Mouse (Mus musculus) liver, adult 2 months (tissue): ENCODE data around the gene Kcnk2. TPM values are rescaled to one million over a fixed set of nuclear protein-coding genes. Genes with fewer than 3 reads are reported as not detected.

Experiments used
- DNase-seq: peaks from one replicate; pipeline ENCODE4 v3.0.0-alpha.2; 2011; ENCODE audit warnings: low read depth, low spot score; ENCODE audit errors: extremely low read depth
- H3K27ac ChIP-seq: fragments of 200-500 bp; replicated peaks from 2 replicates; pipeline ENCODE4 v1.5.1; 2012; ENCODE audit warnings: low read depth, mild to moderate bottlenecking, control low read depth, inconsistent platforms, low read length; ENCODE audit not compliant: insufficient read depth
- H3K27me3 ChIP-seq: fragments of 200-500 bp; 2 replicates; pipeline ENCODE4 v1.6.1; 2012; ENCODE audit warnings: mild to moderate bottlenecking, moderate library complexity, low read length, inconsistent platforms; ENCODE audit not compliant: control insufficient read depth, insufficient read depth
- H3K36me3 ChIP-seq: fragments of 200-500 bp; 2 replicates; pipeline ENCODE4 v1.6.1; 2012; ENCODE audit warnings: low read length, inconsistent platforms; ENCODE audit not compliant: control insufficient read depth, insufficient read depth
- H3K4me1 ChIP-seq: fragments of 200-500 bp; 2 replicates; pipeline ENCODE4 v1.6.1; 2011; ENCODE audit warnings: low read length; ENCODE audit not compliant: control insufficient read depth, insufficient read depth
- H3K4me3 ChIP-seq: fragments of 200-500 bp; 2 replicates; pipeline ENCODE4 v1.5.1; 2011; ENCODE audit warnings: low read depth, mild to moderate bottlenecking, control low read depth, low read length, moderate library complexity; ENCODE audit not compliant: insufficient read depth
- H3K79me2 ChIP-seq: fragments of 200-500 bp; 2 replicates; pipeline ENCODE4 v1.6.1; 2012; ENCODE audit warnings: inconsistent platforms, mild to moderate bottlenecking, low read length, moderate library complexity; ENCODE audit not compliant: control insufficient read depth, insufficient read depth
- H3K9ac ChIP-seq: fragments of 200-500 bp; 2 replicates; pipeline ENCODE4 v1.6.1; 2012; ENCODE audit warnings: low read depth, mild to moderate bottlenecking, control low read depth, inconsistent platforms, low read length
- CTCF ChIP-seq: fragments of 200-500 bp; IDR thresholded peaks from 2 replicates; pipeline ENCODE4 v1.5.1; 2011; ENCODE audit warnings: low read depth, low read length, control low read depth
- POLR2A ChIP-seq: fragments of 200-500 bp; IDR thresholded peaks from 2 replicates; pipeline ENCODE4 v1.6.1; 2011; ENCODE audit warnings: low read length, control low read depth; ENCODE audit not compliant: insufficient read depth; ENCODE audit errors: extremely low read depth
- WGBS: fragments of 180-500 bp; shearing (Covaris S2); methylation state at CpG from one replicate; pipeline ENCODE4 v1.1.7; 2018; 5-methylcytosine and 5-hydroxymethylcytosine counted together
- polyA plus RNA-seq: library from polyadenylated mRNA; depleted of rRNA; stranded (reverse); fragments of >200 nt; gene quantifications from 2 replicates; pipeline ENCODE4 v1.2.3, GENCODE M21; 2012
- total RNA-seq: library from RNA; depleted of rRNA; stranded (reverse); fragments of >200 nt; gene quantifications from 2 replicates; pipeline ENCODE4 v1.2.3, GENCODE M21; 2014

Gene Kcnk2
- total and polyA plus RNA-seq, 2 experiments = 0.09 to 0.10 TPM

DNA sequence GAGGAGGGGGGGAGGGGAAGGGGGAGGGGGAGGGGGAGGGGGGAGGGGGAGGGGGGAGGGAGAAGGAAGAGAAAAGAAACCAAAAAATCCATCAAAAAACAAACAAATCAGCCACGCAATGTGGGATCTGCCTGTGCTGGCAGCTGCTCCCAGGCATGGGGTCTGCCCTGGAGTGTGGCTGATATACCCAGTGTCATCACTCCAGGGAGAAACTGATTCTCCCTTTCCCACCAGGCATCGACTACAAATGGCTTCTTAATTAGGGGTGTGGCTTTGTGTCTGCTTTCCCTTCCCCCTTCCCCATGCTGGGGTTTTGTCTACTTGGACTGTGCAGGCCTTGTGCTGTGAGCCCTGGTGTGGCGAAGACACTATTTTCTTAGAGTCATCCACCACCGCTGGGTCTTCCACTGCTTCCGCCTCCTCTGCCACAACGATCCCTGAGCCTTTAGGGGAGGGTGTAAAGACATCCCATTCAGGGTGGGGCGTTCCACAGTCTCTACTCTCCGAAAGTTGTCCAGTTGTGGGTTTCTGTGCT, 97.0 kb downstream of the Kcnk2 start:
- Histone ChIP-seq H3K4me1 (no peaks in the 10 kb centered on the region), H3K27me3 (no peaks in the 10 kb centered on the region), H3K36me3 (no peaks in the 10 kb centered on the region), H3K4me3 (no peak overlapping the region), H3K9ac (no peak overlapping the region), H3K27ac (no peak overlapping the region), H3K79me2 (no peaks in the 10 kb centered on the region)
- 83% methylated on average over 8 of the region's 8 CpGs for WGBS
- no peak for DNase-seq
- no peak for TF ChIP-seq POLR2A
- TF ChIP-seq CTCF = no peak

DNA sequence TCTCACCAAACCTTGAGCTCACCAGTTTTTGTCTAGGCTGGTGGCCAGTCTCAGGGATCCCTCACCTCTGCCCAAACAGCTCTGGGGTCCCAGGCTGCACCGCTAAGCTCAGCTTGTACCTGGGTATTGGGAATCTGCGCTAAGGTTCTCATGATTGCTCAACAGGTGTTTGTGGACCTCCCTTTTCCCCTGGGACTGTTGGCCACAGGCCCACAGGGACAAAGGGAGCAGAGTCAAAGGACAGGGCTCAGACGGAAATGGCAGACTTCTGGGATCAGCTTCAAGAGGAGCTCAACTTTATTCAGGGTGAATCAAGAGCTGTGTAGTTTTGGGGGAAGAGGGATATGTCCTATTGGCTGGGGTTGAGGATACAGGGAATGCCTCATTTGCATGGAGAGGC, 99.1 kb downstream of the Kcnk2 start:
- 27% methylated on average over 3 of the region's 3 CpGs for WGBS
- H3K4me1 ChIP-seq = no peaks in the 10 kb centered on the region
- H3K9ac ChIP-seq = no peak overlapping the region
- H3K36me3 ChIP-seq = no peaks in the 10 kb centered on the region
- TF ChIP-seq POLR2A = no peak
- no peak for TF ChIP-seq CTCF
- DNase-seq = peak; percentile 49
- H3K4me3 ChIP-seq = no peak overlapping the region
- no peak overlapping the region for H3K27ac ChIP-seq
- no peaks in the 10 kb centered on the region for H3K27me3 ChIP-seq
- H3K79me2 ChIP-seq = no peaks in the 10 kb centered on the region

DNA sequence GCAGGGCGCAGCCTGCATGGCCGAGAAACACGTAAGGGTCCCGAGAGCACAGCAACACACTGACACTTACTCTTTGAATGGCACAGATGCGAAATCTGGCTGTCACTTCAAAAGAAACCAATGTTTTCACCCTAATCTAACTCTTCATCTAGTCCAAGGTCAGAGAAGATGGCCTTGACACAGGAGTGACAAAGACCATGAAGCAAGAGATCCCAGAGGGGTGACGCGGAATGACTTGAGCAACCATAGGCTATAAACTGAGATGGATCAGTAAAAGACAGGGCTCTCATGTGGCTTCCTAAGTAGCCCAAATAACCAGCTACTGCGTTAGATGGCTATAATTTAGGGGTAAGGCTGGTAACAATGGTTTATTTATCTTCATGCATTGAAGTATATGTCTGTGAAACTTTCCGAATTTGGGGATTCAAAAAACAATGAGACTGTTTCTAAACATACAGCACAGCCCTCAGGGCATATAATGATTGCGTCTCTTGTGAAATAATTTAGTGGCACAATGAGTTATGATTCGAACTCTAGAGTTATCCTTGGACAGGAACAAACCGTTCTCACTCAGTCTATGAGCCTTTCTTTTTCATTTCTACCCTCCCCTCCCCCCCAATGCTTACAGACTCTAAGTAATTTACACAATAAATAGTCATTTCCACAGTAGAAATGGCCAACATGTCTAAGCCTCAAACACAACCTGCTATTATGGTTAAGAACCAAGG, 108.2 kb downstream of the Kcnk2 start:
- WGBS = 80% methylated on average over 12 of the region's 12 CpGs
- DNase-seq = no peak
- no peaks in the 10 kb centered on the region for H3K36me3 ChIP-seq
- TF ChIP-seq CTCF (no peak), POLR2A (no peak)
- H3K27ac ChIP-seq = no peak overlapping the region
- H3K4me3 ChIP-seq = no peak overlapping the region
- no peaks in the 10 kb centered on the region for H3K27me3 ChIP-seq
- no peaks in the 10 kb centered on the region for H3K79me2 ChIP-seq
- H3K4me1 ChIP-seq = no peaks in the 10 kb centered on the region
- no peak overlapping the region for H3K9ac ChIP-seq

DNA sequence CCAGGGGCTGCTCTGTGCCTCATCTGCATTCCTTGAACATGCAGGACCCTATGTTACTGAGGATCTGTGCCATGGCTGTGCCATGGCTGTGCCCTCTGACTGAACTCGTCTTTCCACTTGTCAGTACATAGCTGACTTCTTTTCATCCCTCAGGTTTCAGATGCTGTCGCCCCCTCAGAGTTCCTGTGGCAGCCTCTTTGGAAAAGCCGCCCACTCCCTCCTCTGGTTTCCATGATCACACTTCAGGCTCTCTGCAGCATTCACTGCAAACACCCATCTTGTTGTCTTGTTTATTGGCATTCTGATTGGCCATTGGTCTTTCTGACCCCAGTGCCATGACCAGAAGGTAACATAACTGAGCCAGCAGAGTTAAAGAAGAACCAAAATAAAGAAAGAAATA, 111.2 kb downstream of the Kcnk2 start:
- Histone ChIP-seq H3K27ac (no peak overlapping the region), H3K4me3 (no peak overlapping the region), H3K36me3 (no peaks in the 10 kb centered on the region), H3K79me2 (no peaks in the 10 kb centered on the region), H3K9ac (no peak overlapping the region), H3K4me1 (no peaks in the 10 kb centered on the region), H3K27me3 (no peaks in the 10 kb centered on the region)
- WGBS = 43% methylated on average over 3 of the region's 3 CpGs
- TF ChIP-seq POLR2A = no peak
- TF ChIP-seq CTCF = no peak
- no peak for DNase-seq

DNA sequence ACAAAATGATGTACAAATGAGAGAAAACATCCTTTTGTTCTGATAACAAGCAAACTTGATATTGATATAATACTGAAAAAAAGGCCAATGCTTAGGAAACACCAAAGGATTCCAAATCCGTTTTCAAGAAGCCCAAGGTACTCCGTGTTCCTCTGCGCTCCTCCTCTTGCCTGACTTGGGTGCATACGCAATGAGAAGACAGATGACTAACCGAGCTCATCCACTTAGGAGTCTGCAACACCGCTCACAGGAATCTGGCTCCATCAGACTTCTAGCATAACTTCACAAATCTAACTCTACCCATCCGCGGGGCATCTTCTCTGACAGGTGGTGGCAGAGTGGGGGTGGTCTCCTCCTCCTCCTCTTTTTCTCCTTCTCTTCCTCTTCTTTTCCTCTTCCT, 113.1 kb downstream of the Kcnk2 start:
- H3K4me1 ChIP-seq = no peaks in the 10 kb centered on the region
- H3K36me3 ChIP-seq = no peaks in the 10 kb centered on the region
- no peak overlapping the region for H3K27ac ChIP-seq
- DNase-seq = no peak
- no peak overlapping the region for H3K4me3 ChIP-seq
- no peak overlapping the region for H3K9ac ChIP-seq
- 85% methylated on average over 8 of the region's 8 CpGs for WGBS
- TF ChIP-seq CTCF (no peak), POLR2A (no peak)
- H3K27me3 ChIP-seq = no peaks in the 10 kb centered on the region
- no peaks in the 10 kb centered on the region for H3K79me2 ChIP-seq

DNA sequence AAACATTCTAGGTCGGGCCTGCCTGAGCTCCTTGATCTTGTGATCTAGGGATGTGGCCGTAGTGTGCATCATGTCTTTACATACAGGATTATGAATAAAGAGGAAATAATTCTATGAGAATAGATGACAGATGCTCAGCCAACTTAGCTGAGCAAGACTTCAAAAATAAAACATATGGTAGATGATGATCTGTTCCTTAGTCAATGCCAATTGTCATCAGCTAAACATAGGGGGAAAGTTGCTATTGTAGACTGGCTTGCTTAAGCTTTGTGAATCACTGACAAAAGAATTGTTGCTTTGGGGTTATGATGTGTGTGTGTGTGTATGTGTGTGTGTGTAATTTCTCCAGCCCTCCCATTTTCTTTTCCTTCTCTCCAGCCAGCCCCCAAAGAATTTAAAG, 129.8 kb downstream of the Kcnk2 start:
- 77% methylated on average over 2 of the region's 2 CpGs for WGBS
- TF ChIP-seq CTCF = no peak
- no peak for TF ChIP-seq POLR2A
- H3K9ac ChIP-seq = no peak overlapping the region
- no peaks in the 10 kb centered on the region for H3K36me3 ChIP-seq
- no peak for DNase-seq
- H3K79me2 ChIP-seq = no peaks in the 10 kb centered on the region
- no peaks in the 10 kb centered on the region for H3K4me1 ChIP-seq
- H3K27ac ChIP-seq = no peak overlapping the region
- no peaks in the 10 kb centered on the region for H3K27me3 ChIP-seq
- H3K4me3 ChIP-seq = no peak overlapping the region
